Mouse (Mus musculus) kidney, embryonic 14.5 days (tissue): Measurements from ENCODE around the gene Faf2. TPM values are rescaled to one million over a fixed set of nuclear protein-coding genes. Genes with fewer than 3 reads are reported as not detected.
"Not testable (repeated sequence)": the region's sequence is repeated elsewhere in the genome, so short reads cannot be mapped to it uniquely, and the experiment has no call there.

Experiments used
- ATAC-seq: fragments of 200-750 bp; cut with Nextera tagmentation; 2 replicates; pipeline ENCODE4 v1.8.0; 2017; ENCODE audit warnings: moderate number of reproducible peaks, mild to moderate bottlenecking, moderate TSS enrichment, moderate library complexity; ENCODE audit not compliant: low FRiP score, low TSS enrichment
- H3K27ac ChIP-seq: fragments of 300-500 bp; sonication (generic); 2 replicates; pipeline ENCODE4 v1.5.1; 2014; ENCODE audit warnings: low read depth, mild to moderate bottlenecking, low read length, moderate library complexity, mixed read lengths
- H3K27me3 ChIP-seq: fragments of 300-500 bp; sonication (generic); 2 replicates; pipeline ENCODE4 v1.6.1; 2014; ENCODE audit warnings: mild to moderate bottlenecking, low read length; ENCODE audit not compliant: control insufficient read depth, insufficient read depth
- H3K36me3 ChIP-seq: fragments of 300-500 bp; sonication (generic); 2 replicates; pipeline ENCODE4 v1.6.1; 2014; ENCODE audit warnings: low read length, mixed read lengths; ENCODE audit not compliant: control insufficient read depth, insufficient read depth
- H3K4me1 ChIP-seq: fragments of 300-500 bp; sonication (generic); 2 replicates; pipeline ENCODE4 v1.6.1; 2014; ENCODE audit warnings: low read length, mixed read lengths; ENCODE audit not compliant: control insufficient read depth, insufficient read depth
- H3K4me2 ChIP-seq: fragments of 300-500 bp; sonication (generic); replicated peaks from 2 replicates; pipeline ENCODE4 v1.6.1; 2014; ENCODE audit warnings: low read depth, mild to moderate bottlenecking, low read length
- H3K4me3 ChIP-seq: fragments of 300-500 bp; sonication (generic); 2 replicates; pipeline ENCODE4 v1.5.1; 2014; ENCODE audit warnings: mild to moderate bottlenecking, low read length
- H3K9ac ChIP-seq: fragments of 300-500 bp; sonication (generic); 2 replicates; pipeline ENCODE4 v1.6.1; 2014; ENCODE audit warnings: low read depth, mild to moderate bottlenecking, low read length, moderate library complexity
- H3K9me3 ChIP-seq: fragments of 300-500 bp; sonication (generic); 2 replicates; pipeline ENCODE4 v1.6.1; 2016; ENCODE audit warnings: low read length; ENCODE audit not compliant: control insufficient read depth
- WGBS: fragments of 180-500 bp; shearing (Covaris S2); extraction: QIAGEN DNeasy Blood & Tissue Kit; methylation state at CpG from one replicate; pipeline ENCODE4 v1.1.7; 2014; 5-methylcytosine and 5-hydroxymethylcytosine counted together
- polyA plus RNA-seq: library from polyadenylated mRNA; unstranded; fragments of >200 nt; fragmentation: Nextera tagmentation; extraction: Ambion mirVana; gene quantifications from 2 replicates; pipeline ENCODE4 v1.2.1, GENCODE M21; 2014

Faf2 gene
- polyA plus RNA-seq, 1 experiment from 2014 or later, result 126 TPM

- under 1% methylated on average over 63 of the region's 66 CpGs for WGBS
- Histone ChIP-seq H3K36me3 (0 out of 2 replicates have a peak, but pooled peaks cover 5% of the 10 kb centered on the region), H3K4me1 (peaks cover 13% of the 10 kb centered on the region; the same call in 1 of the 2 replicates), H3K27me3 (no peaks in the 10 kb centered on the region), H3K4me3 (peak within 1 kb of the TSS; percentile 60), H3K4me2 (peak within 1 kb of the TSS; percentile 89), H3K9ac (peak within 1 kb of the TSS; percentile 76), H3K9me3 (no peaks in the 10 kb centered on the region), H3K27ac (peak within 1 kb of the TSS; percentile 15; the same call in 1 of the 2 replicates)
- ATAC-seq, result peak; percentile 65
These were observed 10.4 kb upstream of the Faf2 start, which contains the start of gene Cltb for GRCm38 (mm10) chr13:54610972-54611754. Cltb (minus strand) TSS chr13:54611344.

DNA sequence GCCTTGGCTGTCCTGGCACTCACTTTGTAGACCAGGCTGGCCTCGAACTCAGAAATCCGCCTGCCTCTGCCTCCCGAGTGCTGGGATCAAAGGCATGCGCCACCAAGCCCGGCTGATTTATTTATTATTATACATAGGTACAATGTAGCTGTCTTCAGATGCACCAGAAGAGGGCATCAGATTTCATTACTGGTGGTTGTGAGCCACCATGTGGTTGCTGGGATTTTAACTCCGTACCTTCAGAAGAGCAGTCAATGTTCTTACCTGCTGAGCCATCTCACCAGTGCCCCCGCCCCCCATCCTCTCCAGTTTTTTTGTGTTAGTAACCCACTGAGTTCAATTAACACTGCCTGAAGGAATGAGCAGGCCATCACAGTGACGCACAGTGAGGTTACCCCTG is 8.4 kb upstream of the Faf2 start:
- 81% methylated on average over 8 of the region's 8 CpGs for WGBS
- ATAC-seq, H3K4me2 ChIP-seq, H3K9me3 ChIP-seq, H3K36me3 ChIP-seq, H3K27me3 ChIP-seq, H3K4me3 ChIP-seq, H3K27ac ChIP-seq, H3K9ac ChIP-seq: not testable (repeated sequence)
- H3K4me1 ChIP-seq, result peaks cover 13% of the 10 kb centered on the region; the same call in 1 of the 2 replicates

GRCm38 (mm10) chr13:54616307-54616706 is 5.3 kb upstream of the Faf2 start:
- no peak overlapping the region for H3K27ac ChIP-seq
- H3K4me2 ChIP-seq, result no peak overlapping the region
- no peaks in the 10 kb centered on the region for H3K9me3 ChIP-seq
- H3K36me3 ChIP-seq, result no peaks in the 10 kb centered on the region
- no peak overlapping the region for H3K9ac ChIP-seq
- no peak overlapping the region for H3K4me3 ChIP-seq
- no peaks in the 10 kb centered on the region for H3K27me3 ChIP-seq
- H3K4me1 ChIP-seq, result no peaks in the 10 kb centered on the region
- ATAC-seq, result no peak
- 81% methylated on average over 8 of the region's 8 CpGs for WGBS

DNA sequence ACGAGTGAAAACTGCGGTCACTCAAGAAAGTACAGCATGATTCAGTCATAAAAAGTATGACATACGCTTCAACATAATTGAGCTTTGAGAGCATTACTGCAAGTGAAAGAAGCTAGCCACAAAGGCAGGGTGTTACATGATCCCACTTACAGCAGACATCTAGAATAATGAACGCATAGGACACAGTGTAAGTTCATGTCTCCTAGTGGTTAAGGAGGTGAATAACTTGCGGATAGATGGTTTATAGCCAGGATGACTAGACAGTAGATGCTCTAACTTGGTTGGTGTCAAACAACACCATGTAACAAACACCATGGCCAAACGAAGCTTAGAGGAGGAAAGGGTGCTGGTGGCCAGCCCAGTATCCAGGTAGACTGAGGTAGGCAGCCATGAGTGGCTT is 4.6 kb upstream of the Faf2 start:
- Histone ChIP-seq H3K4me3 (no peak overlapping the region), H3K27ac (no peak overlapping the region), H3K9me3 (no peaks in the 10 kb centered on the region), H3K4me1 (no peaks in the 10 kb centered on the region), H3K4me2 (no peak overlapping the region), H3K9ac (no peak overlapping the region), H3K27me3 (no peaks in the 10 kb centered on the region), H3K36me3 (no peaks in the 10 kb centered on the region)
- no peak for ATAC-seq
- 59% methylated on average over 6 of the region's 6 CpGs for WGBS

DNA sequence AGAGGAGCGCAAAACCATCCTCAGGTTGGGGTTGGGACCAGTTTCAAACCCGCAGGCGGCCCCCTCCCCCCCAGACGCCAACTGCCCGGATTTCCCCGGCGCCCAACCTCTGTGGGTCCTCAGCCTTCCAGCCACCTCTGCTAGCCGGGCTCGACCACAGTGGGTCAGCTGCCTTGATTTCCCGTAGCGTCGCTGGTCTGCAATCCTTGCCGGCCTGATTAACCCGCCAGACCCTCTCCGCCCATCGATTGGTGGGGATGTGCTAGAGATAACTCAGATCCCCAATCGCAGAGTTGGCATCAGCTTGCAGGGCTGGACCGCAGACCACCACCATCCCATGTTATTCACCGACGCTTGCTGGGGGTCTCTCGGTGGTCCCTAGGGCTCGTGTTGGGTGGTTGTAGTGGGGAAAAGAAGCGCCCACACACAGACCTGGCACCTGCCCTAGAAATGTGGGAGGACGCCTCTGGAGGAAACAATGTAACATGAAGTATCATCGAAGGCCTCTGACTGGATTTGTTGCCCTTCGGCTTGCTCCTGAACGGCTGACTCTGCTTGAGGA is 457 bp downstream of the Faf2 start:
- no peaks in the 10 kb centered on the region for H3K36me3 ChIP-seq
- 1% methylated on average over 23 of the region's 27 CpGs for WGBS
- ATAC-seq, result peak; percentile 55
- peak overlapping the region; percentile 78 for H3K4me2 ChIP-seq
- 0 out of 2 replicates have a peak, but pooled peaks cover 12% of the 10 kb centered on the region for H3K4me1 ChIP-seq
- peak overlapping the region; percentile 96 for H3K4me3 ChIP-seq
- H3K27me3 ChIP-seq, result no peaks in the 10 kb centered on the region
- H3K9me3 ChIP-seq, result no peaks in the 10 kb centered on the region
- peak overlapping the region; percentile 95 for H3K9ac ChIP-seq
- H3K27ac ChIP-seq, result peak overlapping the region; percentile 87

- no peak for ATAC-seq
- Histone ChIP-seq H3K4me1 (no peaks in the 10 kb centered on the region), H3K4me2 (no peak overlapping the region), H3K36me3 (peaks cover 9% of the 10 kb centered on the region; the same call in 1 of the 2 replicates), H3K27ac (no peak overlapping the region), H3K9ac (no peak overlapping the region), H3K9me3 (no peaks in the 10 kb centered on the region), H3K4me3 (no peak overlapping the region), H3K27me3 (no peaks in the 10 kb centered on the region)
- 80% methylated on average over 4 of the region's 4 CpGs for WGBS
These were observed 7.5 kb downstream of the Faf2 start for GRCm38 (mm10) chr13:54629128-54629527.

- H3K9me3 ChIP-seq, result no peaks in the 10 kb centered on the region
These were observed 11.2 kb downstream of the Faf2 start for GRCm38 (mm10) chr13:54632731-54633277.

GRCm38 (mm10) chr13:54635011-54635410 is 13.4 kb downstream of the Faf2 start:
- Histone ChIP-seq H3K4me3 (no peak overlapping the region), H3K9ac (no peak overlapping the region), H3K4me1 (no peaks in the 10 kb centered on the region), H3K4me2 (no peak overlapping the region), H3K27ac (no peak overlapping the region), H3K9me3 (no peaks in the 10 kb centered on the region), H3K36me3 (peaks cover 36% of the 10 kb centered on the region), H3K27me3 (no peaks in the 10 kb centered on the region)
- no peak for ATAC-seq
- 96% methylated on average over 3 of the region's 3 CpGs for WGBS

More at GRCm38 (mm10) chr13:54632731-54633277, 11.2 kb downstream of the Faf2 start:
- Histone ChIP-seq H3K4me1 (no peaks in the 10 kb centered on the region), H3K4me2 (no peak overlapping the region), H3K36me3 (peaks cover 20% of the 10 kb centered on the region; the same call in 1 of the 2 replicates), H3K27me3 (no peaks in the 10 kb centered on the region), H3K9ac (no peak overlapping the region), H3K27ac (no peak overlapping the region), H3K4me3 (no peak overlapping the region)
- ATAC-seq, result no peak
- WGBS, result 73% methylated on average over 3 of the region's 3 CpGs

DNA sequence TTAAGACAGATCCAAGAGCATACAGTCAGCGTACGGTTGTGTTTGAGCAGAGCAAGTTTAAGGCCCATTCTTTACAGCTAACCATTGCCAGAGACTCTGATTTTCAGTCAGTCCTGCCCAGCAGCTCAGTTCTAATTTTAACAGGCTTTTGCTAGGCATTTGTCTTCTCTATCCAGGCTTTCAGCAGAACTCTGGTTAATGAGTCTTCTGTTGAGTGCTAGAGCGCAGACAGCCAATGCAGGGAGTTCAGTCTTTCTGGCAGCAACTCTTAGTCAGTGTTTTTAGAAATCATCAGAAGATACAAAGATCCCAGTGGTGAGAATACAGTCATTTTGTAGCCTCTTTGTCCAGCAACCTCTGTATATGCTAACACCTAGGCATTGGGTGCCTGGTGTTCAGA is 28.9 kb downstream of the Faf2 start:
- Histone ChIP-seq H3K27ac (no peak overlapping the region), H3K4me1 (no peaks in the 10 kb centered on the region), H3K27me3 (no peaks in the 10 kb centered on the region), H3K9me3 (no peaks in the 10 kb centered on the region), H3K9ac (no peak overlapping the region), H3K4me2 (no peak overlapping the region), H3K36me3 (peaks cover 99% of the 10 kb centered on the region), H3K4me3 (no peak overlapping the region)
- 95% methylated on average over 3 of the region's 3 CpGs for WGBS
- ATAC-seq, result no peak
